Mouse (Mus musculus) lung, postnatal 0 days (tissue): Measurements from ENCODE around the gene Numa1.

ENCODE experiments used
- CTCF ChIP-seq: IDR thresholded peaks from 2 replicates; pipeline ENCODE4 v1.5.1; 2016; ENCODE audit warnings: antibody characterized with exemption, mild to moderate bottlenecking
- EP300 ChIP-seq: IDR thresholded peaks from 2 replicates; pipeline ENCODE4 v1.6.1; 2016; ENCODE audit warnings: antibody characterized with exemption, mild to moderate bottlenecking, control low read depth

DNA sequence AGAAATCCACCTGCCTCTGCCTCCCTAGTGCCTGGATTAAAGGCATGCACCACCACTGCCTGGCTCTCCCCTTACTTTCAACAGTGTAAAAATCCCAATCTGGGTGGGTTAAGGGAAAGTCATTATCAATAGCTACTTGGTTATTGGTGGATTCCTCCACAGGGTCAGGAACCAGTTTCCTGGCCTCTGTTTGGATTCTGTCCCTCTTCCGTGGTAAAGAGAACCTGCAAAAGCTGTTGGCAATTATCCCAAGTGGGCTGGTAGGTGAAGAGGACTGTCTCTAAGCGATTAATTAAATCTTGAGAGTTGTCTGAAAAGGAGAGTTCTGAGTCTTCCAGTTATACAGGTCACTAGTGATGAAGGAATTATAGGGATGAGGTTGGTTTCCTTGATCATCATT lies 4.4 kb downstream of the Numa1 start:
- TF ChIP-seq CTCF, result no peak
- no peak for TF ChIP-seq EP300
